Mouse (Mus musculus): ENCODE results near the gene Neurl1a. TPM values are rescaled to one million over a fixed set of nuclear protein-coding genes. Genes with fewer than 3 reads are reported as not detected.

Neurl1a gene
- total and polyA plus RNA-seq, 3 experiments: 0.03 TPM; not detected in 2

- Histone ChIP-seq H3K27ac (ENCODE audit: control insufficient read depth, low read depth, low read length) (no peak overlapping the region), H3K9ac (ENCODE audit: control insufficient read depth, low read depth, low read length, poor library complexity, severe bottlenecking) (no peak overlapping the region), H3K79me2 (ENCODE audit: control insufficient read depth, insufficient read depth, low read length, poor library complexity) (no peaks in the 10 kb centered on the region), H3K4me3 (ENCODE audit: control insufficient read depth in 1 of 2, insufficient read depth in 1 of 2, low read depth in 2 of 2, low read length in 2 of 2) (no peak overlapping the region), H3K9me3 (replicated peaks; ENCODE audit: insufficient read depth, low read length) (no peaks in the 10 kb centered on the region), H3K4me1 (ENCODE audit: control insufficient read depth in 1 of 2, insufficient read depth in 2 of 2, low read length in 2 of 2) (no peaks in the 10 kb centered on the region), H3K27me3 (ENCODE audit: control insufficient read depth in 1 of 2, insufficient read depth in 2 of 2, low read length in 2 of 2) (peaks cover 0 to 3% of the 10 kb centered on the region in 2 experiments; a peak in 3 of 4 replicates), H3K36me3 (ENCODE audit: control insufficient read depth in 1 of 2, insufficient read depth in 2 of 2, low read length in 2 of 2) (no peaks in the 10 kb centered on the region)
- no peak for DNase-seq (ENCODE audit: low read depth, low spot score)
- TF ChIP-seq GABPA (IDR thresholded peaks at IDR 0.05; ENCODE audit: low read depth, low read length) (no peak), TBP (IDR thresholded peaks at IDR 0.05; ENCODE audit: low read depth, low read length) (no peak), USF1 (IDR thresholded peaks at IDR 0.05; ENCODE audit: low read depth, low read length) (0 out of 2 replicates have a peak, but pooled peaks have one; percentile 32), ZMIZ1 (IDR thresholded peaks at IDR 0.05; ENCODE audit: low read depth, low read length) (no peak), RAD21 (IDR thresholded peaks at IDR 0.05; ENCODE audit: low read depth, low read length) (no peak)
Observed at GRCm38 (mm10) chr19:47178001-47178400, 619 bp upstream of the Neurl1a start.

GRCm38 (mm10) chr19:47179272-47179809 is 721 bp downstream of the Neurl1a start:
- no peak for DNase-seq (ENCODE audit: low read depth, low spot score)
- Histone ChIP-seq H3K9me3 (replicated peaks; ENCODE audit: insufficient read depth, low read length) (no peaks in the 10 kb centered on the region), H3K27ac (ENCODE audit: control insufficient read depth, low read depth, low read length) (no peak overlapping the region), H3K9ac (ENCODE audit: control insufficient read depth, low read depth, low read length, poor library complexity, severe bottlenecking) (no peak overlapping the region), H3K27me3 (ENCODE audit: control insufficient read depth in 1 of 2, insufficient read depth in 2 of 2, low read length in 2 of 2) (peaks cover 0 to 6% of the 10 kb centered on the region in 2 experiments; a peak in 3 of 4 replicates), H3K4me1 (ENCODE audit: control insufficient read depth in 1 of 2, insufficient read depth in 2 of 2, low read length in 2 of 2) (no peaks in the 10 kb centered on the region), H3K4me3 (ENCODE audit: control insufficient read depth in 1 of 2, insufficient read depth in 1 of 2, low read depth in 2 of 2, low read length in 2 of 2) (no peak overlapping the region), H3K79me2 (ENCODE audit: control insufficient read depth, insufficient read depth, low read length, poor library complexity) (no peaks in the 10 kb centered on the region), H3K36me3 (ENCODE audit: control insufficient read depth in 1 of 2, insufficient read depth in 2 of 2, low read length in 2 of 2) (no peaks in the 10 kb centered on the region)
- TF ChIP-seq POLR2A (IDR thresholded peaks at IDR 0.05; ENCODE audit: control insufficient read depth in 1 of 2, insufficient read depth in 1 of 2, low read depth in 1 of 2, low read length in 2 of 2, poor library complexity in 1 of 2): no peak
- no peak for TF ChIP-seq GATA1 (IDR thresholded peaks at IDR 0.05; ENCODE audit: low read depth, low read length)
- TF ChIP-seq MEF2A (IDR thresholded peaks at IDR 0.05; ENCODE audit: extremely low read depth, insufficient replicate concordance, low read depth, low read length, poor library complexity, severe bottlenecking): no peak
- no peak for TF ChIP-seq GABPA (IDR thresholded peaks at IDR 0.05; ENCODE audit: low read depth, low read length)
- TF ChIP-seq MYC (IDR thresholded peaks at IDR 0.05; ENCODE audit: low read depth, low read length): no peak
- TF ChIP-seq UBTF (IDR thresholded peaks at IDR 0.05; ENCODE audit: borderline replicate concordance, insufficient read depth, low read depth, low read length): no peak
- no peak for TF ChIP-seq MAZ (IDR thresholded peaks at IDR 0.05; ENCODE audit: low read depth, low read length)
- TF ChIP-seq SMC3 (IDR thresholded peaks at IDR 0.05; ENCODE audit: low read depth, low read length): no peak
- no peak for TF ChIP-seq JUND (IDR thresholded peaks at IDR 0.05; ENCODE audit: low read depth, low read length)
- no peak for TF ChIP-seq POLR2AphosphoS2 (IDR thresholded peaks at IDR 0.05; ENCODE audit: low read length)
- TF ChIP-seq TCF12 (IDR thresholded peaks at IDR 0.05; ENCODE audit: low read depth, low read length): no peak
- no peak for TF ChIP-seq MYB (IDR thresholded peaks at IDR 0.05; ENCODE audit: low read depth, low read length)
- no peak for TF ChIP-seq ZKSCAN1 (IDR thresholded peaks at IDR 0.05; ENCODE audit: low read depth, low read length)
- TF ChIP-seq NELFE (IDR thresholded peaks at IDR 0.05; ENCODE audit: low read depth, low read length): no peak
- no peak for TF ChIP-seq ELF1 (IDR thresholded peaks at IDR 0.05; ENCODE audit: low read depth, low read length)
- TF ChIP-seq EP300 (IDR thresholded peaks at IDR 0.05; ENCODE audit: low read depth in 1 of 2, low read length in 2 of 2): no peak
- TF ChIP-seq NRF1 (IDR thresholded peaks at IDR 0.05; ENCODE audit: insufficient read depth, low read depth, low read length, poor library complexity, severe bottlenecking): no peak
- no peak for TF ChIP-seq POLR2AphosphoS5 (IDR thresholded peaks at IDR 0.05; ENCODE audit: borderline replicate concordance, low read depth, low read length)

Measured in MEL (cell line).